Mouse (Mus musculus) MEL (cell line): Measurements from ENCODE around the gene Ankrd53. TPM values are rescaled to one million over a fixed set of nuclear protein-coding genes. Genes with fewer than 3 reads are reported as not detected.

Experiments
- DNase-seq: peaks from one replicate; pipeline ENCODE4 v3.0.0; 2011; ENCODE audit warnings: low read depth, low spot score
- H3K27ac ChIP-seq: 2 replicates; pipeline ENCODE4 v1.5.1; 2012; ENCODE audit warnings: low read depth, mild to moderate bottlenecking, control low read depth, low read length, moderate library complexity; ENCODE audit not compliant: control insufficient read depth
- H3K27me3 ChIP-seq, 2 experiments: fragments of 150-350 bp in 1 of 2; sonication (generic) in 1 of 2; 2 replicates each; pipeline ENCODE4 v1.6.1; 2012; ENCODE audit warnings: low read length in 2 of 2, mild to moderate bottlenecking in 2 of 2, improper control_type of control experiment in 1 of 2, moderate library complexity in 1 of 2; ENCODE audit not compliant: insufficient read depth in 2 of 2, control insufficient read depth in 1 of 2
- H3K36me3 ChIP-seq, 2 experiments: 2 replicates each; pipeline ENCODE4 v1.6.1; 2012 to 2014; ENCODE audit warnings: low read length in 2 of 2, improper control_type of control experiment in 1 of 2, inconsistent platforms in 1 of 2, mild to moderate bottlenecking in 1 of 2; ENCODE audit not compliant: insufficient read depth in 2 of 2, control insufficient read depth in 1 of 2
- H3K4me1 ChIP-seq, 2 experiments: fragments of 150-350 bp in 1 of 2; sonication (generic) in 1 of 2; 2 replicates each; pipeline ENCODE4 v1.6.1; 2012; ENCODE audit warnings: low read length in 2 of 2, improper control_type of control experiment in 1 of 2, mild to moderate bottlenecking in 1 of 2; ENCODE audit not compliant: insufficient read depth in 2 of 2, control insufficient read depth in 1 of 2
- H3K4me3 ChIP-seq, 2 experiments: fragments of 150-350 bp in 1 of 2; sonication (generic) in 1 of 2; 2 replicates each; pipeline ENCODE4 v1.5.1; 2012; ENCODE audit warnings: low read depth in 2 of 2, low read length in 2 of 2, mild to moderate bottlenecking in 2 of 2, moderate library complexity in 2 of 2, control low read depth in 1 of 2, improper control_type of control experiment in 1 of 2; ENCODE audit not compliant: control insufficient read depth in 1 of 2, insufficient read depth in 1 of 2
- H3K79me2 ChIP-seq: 2 replicates; pipeline ENCODE4 v1.6.1; 2012; ENCODE audit warnings: mild to moderate bottlenecking, low read length, moderate library complexity; ENCODE audit not compliant: control insufficient read depth, poor library complexity, insufficient read depth
- H3K9ac ChIP-seq: 2 replicates; pipeline ENCODE4 v1.6.1; 2012; ENCODE audit warnings: low read depth, mild to moderate bottlenecking, control low read depth, low read length, moderate library complexity; ENCODE audit not compliant: control insufficient read depth, poor library complexity, severe bottlenecking
- H3K9me3 ChIP-seq: fragments of 150-350 bp; sonication (generic); replicated peaks from 2 replicates; pipeline ENCODE4 v1.6.1; 2012; ENCODE audit warnings: mild to moderate bottlenecking, low read length, improper control_type of control experiment, moderate library complexity; ENCODE audit not compliant: insufficient read depth
- BHLHE40 ChIP-seq: IDR thresholded peaks from 2 replicates; pipeline ENCODE4 v1.6.1; 2012; ENCODE audit warnings: low read depth, mild to moderate bottlenecking, inconsistent platforms, low read length, improper control_type of control experiment, borderline replicate concordance
- CHD1 ChIP-seq: IDR thresholded peaks from 2 replicates; pipeline ENCODE4 v1.6.1; 2012; ENCODE audit warnings: low read depth, mild to moderate bottlenecking, inconsistent platforms, low read length, improper control_type of control experiment
- CHD2 ChIP-seq: IDR thresholded peaks from 2 replicates; pipeline ENCODE4 v1.6.1; 2011; ENCODE audit warnings: low read length, improper control_type of control experiment
- CTCF ChIP-seq, 3 experiments: IDR thresholded peaks in 2 of 3; conservative IDR thresholded peaks in 1 of 3; 2 replicates each; pipeline ENCODE4 v1.5.1; 2011 to 2012; ENCODE audit warnings: low read length in 3 of 3, low read depth in 2 of 3, mild to moderate bottlenecking in 2 of 3, improper control_type of control experiment in 1 of 3, inconsistent platforms in 1 of 3, mixed read lengths in 1 of 3, moderate library complexity in 1 of 3; ENCODE audit not compliant: control insufficient read depth in 1 of 3, insufficient read depth in 1 of 3, poor library complexity in 1 of 3, severe bottlenecking in 1 of 3
- E2F4 ChIP-seq: IDR thresholded peaks from 2 replicates; pipeline ENCODE4 v1.6.1; 2011; ENCODE audit warnings: low read depth, low read length, improper control_type of control experiment, borderline replicate concordance
- ELF1 ChIP-seq: IDR thresholded peaks from 2 replicates; pipeline ENCODE4 v1.6.1; 2014; ENCODE audit warnings: low read depth, mild to moderate bottlenecking, inconsistent platforms, low read length, improper control_type of control experiment, moderate library complexity
- EP300 ChIP-seq, 2 experiments: IDR thresholded peaks; 2 replicates each; pipeline ENCODE4 v1.6.1; 2011; ENCODE audit warnings: improper control_type of control experiment in 2 of 2, low read length in 2 of 2, low read depth in 1 of 2, mild to moderate bottlenecking in 1 of 2
- ETS1 ChIP-seq: IDR thresholded peaks from 2 replicates; pipeline ENCODE4 v1.6.1; 2012; ENCODE audit warnings: low read depth, mild to moderate bottlenecking, inconsistent platforms, low read length, improper control_type of control experiment, moderate library complexity
- GABPA ChIP-seq: IDR thresholded peaks from 2 replicates; pipeline ENCODE4 v1.6.1; 2012; ENCODE audit warnings: low read depth, mild to moderate bottlenecking, inconsistent platforms, low read length, improper control_type of control experiment, moderate library complexity
- HCFC1 ChIP-seq: IDR thresholded peaks from 2 replicates; pipeline ENCODE4 v1.6.1; 2012; ENCODE audit warnings: low read depth, mild to moderate bottlenecking, inconsistent platforms, low read length, improper control_type of control experiment, moderate library complexity
- JUND ChIP-seq: IDR thresholded peaks from 2 replicates; pipeline ENCODE4 v1.6.1; 2011; ENCODE audit warnings: low read depth, mild to moderate bottlenecking, improper control_type of control experiment, low read length
- KAT2A ChIP-seq: conservative IDR thresholded peaks from 2 replicates; pipeline ENCODE4 v1.6.1; 2012; ENCODE audit warnings: low read depth, low read length, improper control_type of control experiment, inconsistent platforms
- MAFK ChIP-seq: IDR thresholded peaks from 2 replicates; pipeline ENCODE4 v1.6.1; 2011; ENCODE audit warnings: low read depth, mild to moderate bottlenecking, low read length, improper control_type of control experiment, borderline replicate concordance
- MAX ChIP-seq: IDR thresholded peaks from 2 replicates; pipeline ENCODE4 v1.6.1; 2011; ENCODE audit warnings: low read length, improper control_type of control experiment
- MAZ ChIP-seq: IDR thresholded peaks from 2 replicates; pipeline ENCODE4 v1.6.1; 2012; ENCODE audit warnings: low read depth, mild to moderate bottlenecking, inconsistent platforms, low read length, improper control_type of control experiment
- MEF2A ChIP-seq: IDR thresholded peaks from 2 replicates; pipeline ENCODE4 v1.6.1; 2014; ENCODE audit warnings: low read depth, mild to moderate bottlenecking, inconsistent platforms, low read length, improper control_type of control experiment; ENCODE audit not compliant: poor library complexity, insufficient replicate concordance, severe bottlenecking; ENCODE audit errors: extremely low read depth
- MXI1 ChIP-seq: IDR thresholded peaks from 2 replicates; pipeline ENCODE4 v1.6.1; 2011; ENCODE audit warnings: mild to moderate bottlenecking, low read depth, low read length, improper control_type of control experiment
- MYB ChIP-seq: IDR thresholded peaks from 2 replicates; pipeline ENCODE4 v1.6.1; 2011; ENCODE audit warnings: mild to moderate bottlenecking, low read depth, low read length, improper control_type of control experiment
- NELFE ChIP-seq: IDR thresholded peaks from 2 replicates; pipeline ENCODE4 v1.6.1; 2011; ENCODE audit warnings: low read depth, low read length, improper control_type of control experiment
- NRF1 ChIP-seq: IDR thresholded peaks from 2 replicates; pipeline ENCODE4 v1.6.1; 2014; ENCODE audit warnings: low read depth, mild to moderate bottlenecking, inconsistent platforms, low read length, improper control_type of control experiment, moderate library complexity; ENCODE audit not compliant: poor library complexity, insufficient read depth, severe bottlenecking
- POLR2AphosphoS2 ChIP-seq: IDR thresholded peaks from 2 replicates; pipeline ENCODE4 v1.6.1; 2011; ENCODE audit warnings: low read length, improper control_type of control experiment
- POLR2AphosphoS5 ChIP-seq: IDR thresholded peaks from 2 replicates; pipeline ENCODE4 v1.6.1; 2012; ENCODE audit warnings: low read depth, borderline replicate concordance, mild to moderate bottlenecking, inconsistent platforms, low read length, moderate library complexity, mixed read lengths
- RAD21 ChIP-seq: IDR thresholded peaks from 2 replicates; pipeline ENCODE4 v1.6.1; 2011; ENCODE audit warnings: mild to moderate bottlenecking, low read depth, low read length, improper control_type of control experiment
- RCOR1 ChIP-seq: IDR thresholded peaks from 2 replicates; pipeline ENCODE4 v1.6.1; 2012; ENCODE audit warnings: low read depth, mild to moderate bottlenecking, inconsistent platforms, low read length, improper control_type of control experiment
- SIN3A ChIP-seq: IDR thresholded peaks from 2 replicates; pipeline ENCODE4 v1.6.1; 2012; ENCODE audit warnings: low read length, improper control_type of control experiment, inconsistent platforms
- SMC3 ChIP-seq: IDR thresholded peaks from 2 replicates; pipeline ENCODE4 v1.6.1; 2011; ENCODE audit warnings: low read depth, low read length, improper control_type of control experiment
- TAL1 ChIP-seq: IDR thresholded peaks from 2 replicates; pipeline ENCODE4 v1.6.1; 2012; ENCODE audit warnings: mild to moderate bottlenecking, inconsistent platforms, low read length, moderate library complexity, mixed read lengths
- TBP ChIP-seq: IDR thresholded peaks from 2 replicates; pipeline ENCODE4 v1.8.0; 2011; ENCODE audit warnings: low read depth, low read length, improper control_type of control experiment
- TCF12 ChIP-seq: IDR thresholded peaks from 2 replicates; pipeline ENCODE4 v1.6.1; 2014; ENCODE audit warnings: low read depth, mild to moderate bottlenecking, inconsistent platforms, low read length, improper control_type of control experiment, moderate library complexity
- UBTF ChIP-seq: IDR thresholded peaks from 2 replicates; pipeline ENCODE4 v1.6.1; 2012; ENCODE audit warnings: low read depth, mild to moderate bottlenecking, inconsistent platforms, low read length, improper control_type of control experiment, moderate library complexity, borderline replicate concordance; ENCODE audit not compliant: insufficient read depth
- USF1 ChIP-seq: IDR thresholded peaks from 2 replicates; pipeline ENCODE4 v1.6.1; 2014; ENCODE audit warnings: low read depth, mild to moderate bottlenecking, inconsistent platforms, low read length, improper control_type of control experiment, moderate library complexity
- USF2 ChIP-seq, 2 experiments: IDR thresholded peaks; 2 replicates each; pipeline ENCODE4 v1.6.1; 2011 to 2012; ENCODE audit warnings: improper control_type of control experiment in 2 of 2, low read length in 2 of 2, borderline replicate concordance in 1 of 2, inconsistent platforms in 1 of 2, low read depth in 1 of 2, mild to moderate bottlenecking in 1 of 2; ENCODE audit not compliant: insufficient read depth in 1 of 2
- ZC3H11A ChIP-seq: IDR thresholded peaks from 2 replicates; pipeline ENCODE4 v1.6.1; 2012; ENCODE audit warnings: low read depth, mild to moderate bottlenecking, inconsistent platforms, low read length, improper control_type of control experiment
- ZKSCAN1 ChIP-seq: IDR thresholded peaks from 2 replicates; pipeline ENCODE4 v1.6.1; 2012; ENCODE audit warnings: low read depth, mild to moderate bottlenecking, inconsistent platforms, low read length, improper control_type of control experiment, moderate library complexity
- ZMIZ1 ChIP-seq: IDR thresholded peaks from 2 replicates; pipeline ENCODE4 v1.6.1; 2012; ENCODE audit warnings: low read depth, mild to moderate bottlenecking, inconsistent platforms, low read length, improper control_type of control experiment, moderate library complexity
- ZNF384 ChIP-seq: IDR thresholded peaks from 2 replicates; pipeline ENCODE4 v1.6.1; 2012; ENCODE audit warnings: low read depth, mild to moderate bottlenecking, inconsistent platforms, low read length, improper control_type of control experiment
- polyA plus RNA-seq, 2 experiments: library from polyadenylated mRNA; stranded (reverse) in 1 of 2; unstranded in 1 of 2; fragments of >175 nt in 1 of 2; fragments of >200 nt in 1 of 2; gene quantifications; 2 replicates each; pipeline versions ENCODE4 v1.2.1 to v1.2.4; 2012; ENCODE audit warnings: low replicate concordance in 2 of 2, low read depth in 1 of 2; ENCODE audit not compliant: insufficient read length in 2 of 2, insufficient read depth in 1 of 2, missing spikeins in 1 of 2
- total RNA-seq: library from RNA; depleted of rRNA; stranded (reverse); fragments of 300-350 nt; gene quantifications from 2 replicates; pipeline ENCODE4 v1.2.3, GENCODE M21; 2012

The Ankrd53 gene
- total and polyA plus RNA-seq, 3 experiments: 0.67 TPM; not detected in 2

DNA sequence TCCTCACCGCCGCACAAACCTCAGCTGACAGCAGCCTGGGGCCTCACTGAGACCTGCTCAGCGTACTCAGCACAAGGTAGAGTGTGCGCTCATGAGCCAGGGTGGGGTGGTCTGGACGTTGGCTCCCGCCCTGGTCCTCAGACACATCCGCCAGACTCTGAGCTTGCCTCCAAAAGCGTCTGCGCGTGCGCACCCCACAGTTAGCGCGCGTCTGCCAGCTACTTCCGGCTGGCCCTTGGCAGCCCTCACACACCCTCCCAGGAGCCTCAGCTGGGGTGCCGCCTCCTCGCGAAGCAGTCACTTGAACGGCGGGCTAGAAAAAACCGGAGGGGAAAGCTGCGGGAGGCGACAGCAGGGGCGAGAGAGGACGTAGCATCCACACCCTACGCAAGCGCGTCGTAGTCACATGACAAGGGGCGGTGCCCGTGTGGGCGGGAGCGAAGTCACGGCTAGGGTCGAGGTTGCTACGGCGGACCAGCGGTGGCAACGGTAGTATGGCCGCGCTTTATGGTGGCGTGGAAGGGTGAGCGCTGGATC lies 32.4 kb downstream of the Ankrd53 start, which contains the start of gene Nagk:
Gene Nagk (plus strand): TSS at position 223 of the 537 bp plus-strand sequence.
- H3K27me3 ChIP-seq: no peaks in the 10 kb centered on the region
- H3K79me2 ChIP-seq: no peaks in the 10 kb centered on the region; the same call in 1 of the 2 replicates
- peaks cover 0 to 20% of the 10 kb centered on the region in 2 experiments; a peak in 2 of 4 replicates for H3K36me3 ChIP-seq
- peak within 1 kb of the TSS; percentile 85 for H3K9ac ChIP-seq
- peak within 1 kb of the TSS; percentile 51 to 72 for H3K4me3 ChIP-seq
- H3K9me3 ChIP-seq: no peaks in the 10 kb centered on the region
- peaks cover 6 to 24% of the 10 kb centered on the region in 2 experiments for H3K4me1 ChIP-seq
- DNase-seq: peak; percentile 95
- H3K27ac ChIP-seq: peak within 1 kb of the TSS; percentile 83
- peak; percentile 46; the same call in 1 of the 2 replicates for TF ChIP-seq ZNF384
- no peak for TF ChIP-seq BHLHE40
- TF ChIP-seq ELF1: peak; percentile 97
- no peak for TF ChIP-seq ZC3H11A
- TF ChIP-seq CHD1: no peak
- TF ChIP-seq MXI1: peak; percentile 67; the same call in 1 of the 2 replicates
- no peak for TF ChIP-seq MYB
- TF ChIP-seq USF2 (IDR thresholded peaks at IDR 0.05; ENCODE audit: borderline replicate concordance in 1 of 2, insufficient read depth in 1 of 2, low read depth in 1 of 2, low read length in 2 of 2): peak in 1 of 2 experiments; percentile 68; a peak in 3 of 4 replicates
- TF ChIP-seq MAZ: peak; percentile 62; the same call in 1 of the 2 replicates
- TF ChIP-seq HCFC1: peak; percentile 91
- no peak for TF ChIP-seq MAFK
- TF ChIP-seq UBTF: no peak
- no peak for TF ChIP-seq MEF2A
- no peak for TF ChIP-seq ZKSCAN1
- peak; percentile 60; the same call in 1 of the 2 replicates for TF ChIP-seq ETS1
- peak; percentile 87 for TF ChIP-seq SIN3A
- no peak for TF ChIP-seq TAL1
- peak; percentile 73 for TF ChIP-seq NELFE
- TF ChIP-seq TBP: no peak
- peak; percentile 94 for TF ChIP-seq USF1
- TF ChIP-seq RCOR1: no peak
- TF ChIP-seq SMC3: no peak
- no peak for TF ChIP-seq CHD2
- TF ChIP-seq POLR2AphosphoS5: no peak
- peak; percentile 86 for TF ChIP-seq NRF1
- no peak for TF ChIP-seq RAD21
- peak; percentile 83; the same call in 1 of the 2 replicates for TF ChIP-seq E2F4
- no peak for TF ChIP-seq CTCF (IDR thresholded peaks at IDR 0.05 in 2 of 3, conservative IDR thresholded peaks at IDR 0.05 in 1 of 3; ENCODE audit: control insufficient read depth in 1 of 3, insufficient read depth in 1 of 3, low read depth in 2 of 3, low read length in 3 of 3, poor library complexity in 1 of 3, severe bottlenecking in 1 of 3)
- no peak for TF ChIP-seq EP300 (IDR thresholded peaks at IDR 0.05; ENCODE audit: low read depth in 1 of 2, low read length in 2 of 2)
- TF ChIP-seq TCF12: peak; percentile 41; the same call in 1 of the 2 replicates
- peak; percentile 66; the same call in 1 of the 2 replicates for TF ChIP-seq MAX
- no peak for TF ChIP-seq GABPA
- TF ChIP-seq JUND: no peak
- TF ChIP-seq POLR2AphosphoS2: peak; percentile 69; the same call in 1 of the 2 replicates
- peak; percentile 68; the same call in 1 of the 2 replicates for TF ChIP-seq ZMIZ1
- no peak; the same call in 1 of the 2 replicates for TF ChIP-seq KAT2A
